Mouse (Mus musculus) embryonic fibroblast, embryonic 13.5 days (primary cell): ENCODE measurements at regions not wholly inside any gene's neighbourhood (a gene's known extent, or its start where the extent isn't known, plus 50 kb on each side); places are given as distances from the start of the nearest gene placed in this dataset.

Experiments
- H3K27ac ChIP-seq: 2 replicates; pipeline ENCODE4 v1.5.1; 2012; ENCODE audit warnings: low read length, control low read depth, inconsistent platforms; ENCODE audit not compliant: insufficient read depth
- H3K4me1 ChIP-seq: 2 replicates; pipeline ENCODE4 v1.6.1; 2011; ENCODE audit warnings: low read length; ENCODE audit not compliant: control insufficient read depth, insufficient read depth
- H3K4me3 ChIP-seq: 2 replicates; pipeline ENCODE4 v1.5.1; 2011; ENCODE audit warnings: mild to moderate bottlenecking, control low read depth, low read length; ENCODE audit not compliant: insufficient read depth
- CTCF ChIP-seq: IDR thresholded peaks from 2 replicates; pipeline ENCODE4 v1.5.1; 2011; ENCODE audit warnings: mild to moderate bottlenecking, control low read depth, low read length, moderate library complexity, borderline replicate concordance; ENCODE audit not compliant: insufficient read depth
- POLR2A ChIP-seq: IDR thresholded peaks from 2 replicates; pipeline ENCODE4 v1.6.1; 2011; ENCODE audit warnings: low read depth, mild to moderate bottlenecking, control low read depth, low read length, moderate library complexity

DNA sequence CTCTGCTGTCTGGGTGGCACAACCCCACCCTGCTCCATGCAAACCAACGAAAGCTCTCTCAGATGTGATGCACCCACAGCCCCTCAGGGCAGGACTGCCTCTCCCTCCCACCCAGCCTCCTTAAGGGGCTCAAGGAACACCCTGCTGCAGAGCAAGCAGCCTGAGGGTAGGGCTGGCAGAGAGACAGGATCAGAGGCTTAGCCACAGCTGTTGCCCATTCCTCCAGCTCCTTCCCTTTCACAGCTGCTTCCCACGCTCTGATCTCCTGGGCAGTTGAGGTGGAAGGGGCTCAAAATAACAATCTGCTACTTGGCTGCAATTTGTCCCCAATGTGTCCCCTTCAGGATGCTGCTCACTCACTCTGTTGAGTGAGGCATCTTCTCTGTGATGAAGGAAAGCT is 181.5 kb downstream of the Sh3bp4 start:
- H3K4me3 ChIP-seq: no peak overlapping the region
- TF ChIP-seq CTCF (no peak), POLR2A (no peak)
- H3K4me1 ChIP-seq: no peaks in the 10 kb centered on the region
- no peak overlapping the region for H3K27ac ChIP-seq

DNA sequence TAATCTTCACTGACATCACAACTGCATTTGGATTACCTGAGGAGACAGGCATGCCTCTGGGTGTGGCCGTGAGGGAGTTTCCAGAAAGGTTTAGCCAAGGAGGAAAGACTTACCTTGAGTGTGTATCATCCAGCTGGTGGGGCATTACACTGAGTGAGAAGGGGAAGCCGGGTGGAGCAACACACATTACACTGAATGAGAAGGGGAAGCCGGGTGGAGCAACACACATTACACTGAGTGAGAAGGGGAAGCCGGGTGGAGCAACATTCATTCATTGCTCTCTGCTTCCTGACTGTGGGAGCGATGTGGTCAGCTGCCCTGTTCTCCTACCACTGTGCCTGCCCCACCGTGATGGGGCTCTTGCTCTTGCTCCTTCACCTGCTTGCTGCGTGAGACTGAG is 182.3 kb downstream of the Sh3bp4 start:
- TF ChIP-seq POLR2A: no peak
- TF ChIP-seq CTCF: no peak

DNA sequence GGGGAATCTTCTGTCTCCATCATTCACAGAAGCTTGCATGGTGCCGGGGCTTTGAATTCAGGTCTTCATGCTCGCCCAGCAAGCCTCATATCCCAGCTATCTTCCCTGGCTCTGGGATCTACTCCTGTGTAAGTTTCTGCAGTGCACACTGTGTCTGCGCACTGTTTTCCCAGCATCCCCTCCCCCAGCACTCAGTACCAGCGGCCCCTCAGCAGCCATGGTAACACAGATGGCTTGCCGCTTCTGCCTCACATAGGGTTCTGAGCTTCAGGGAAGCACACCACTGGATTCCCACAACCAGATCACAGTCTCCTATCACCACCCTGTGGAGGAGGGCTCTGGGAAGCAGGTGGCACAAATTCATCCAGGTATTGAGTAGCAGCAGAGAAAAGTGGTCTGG is 187.7 kb downstream of the Sh3bp4 start:
- Histone ChIP-seq H3K27ac (no peak overlapping the region), H3K4me1 (no peaks in the 10 kb centered on the region), H3K4me3 (no peak overlapping the region)
- TF ChIP-seq CTCF: no peak

More for the DNA sequence above, 182.3 kb downstream of the Sh3bp4 start:
- Histone ChIP-seq H3K27ac (no peak overlapping the region), H3K4me1 (no peaks in the 10 kb centered on the region), H3K4me3 (no peak overlapping the region)

DNA sequence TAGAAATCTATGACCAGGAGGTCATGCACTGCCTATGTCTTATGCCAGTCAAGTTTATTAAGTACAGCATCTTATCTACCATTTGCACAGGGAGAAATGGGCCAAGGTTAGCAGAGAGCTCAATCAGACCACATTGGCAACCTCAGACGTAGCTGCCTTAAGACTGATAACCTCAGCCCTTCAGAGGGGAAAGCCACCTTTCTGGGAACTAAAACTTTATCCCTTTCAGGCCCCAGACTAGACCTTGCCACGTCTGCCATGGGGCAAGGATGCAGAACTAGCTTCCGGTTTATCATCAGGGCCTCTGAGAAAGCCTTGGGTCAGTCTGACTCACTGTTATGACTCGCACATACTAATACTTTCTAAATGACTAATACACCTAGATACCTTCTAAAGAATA is 188.8 kb upstream of the Agap1 start:
- no peak for TF ChIP-seq POLR2A
- TF ChIP-seq CTCF: no peak
- no peak overlapping the region for H3K27ac ChIP-seq

GRCm38 (mm10) chr1:89268806-89269205 is 185.8 kb upstream of the Agap1 start:
- H3K4me3 ChIP-seq: no peak overlapping the region
- 0 out of 2 replicates have a peak, but pooled peaks cover 2% of the 10 kb centered on the region for H3K4me1 ChIP-seq
- TF ChIP-seq POLR2A (no peak), CTCF (no peak)
- H3K27ac ChIP-seq: no peak overlapping the region

More for the DNA sequence above, 188.8 kb upstream of the Agap1 start:
- Histone ChIP-seq H3K4me1 (0 out of 2 replicates have a peak, but pooled peaks cover 2% of the 10 kb centered on the region), H3K4me3 (no peak overlapping the region)

DNA sequence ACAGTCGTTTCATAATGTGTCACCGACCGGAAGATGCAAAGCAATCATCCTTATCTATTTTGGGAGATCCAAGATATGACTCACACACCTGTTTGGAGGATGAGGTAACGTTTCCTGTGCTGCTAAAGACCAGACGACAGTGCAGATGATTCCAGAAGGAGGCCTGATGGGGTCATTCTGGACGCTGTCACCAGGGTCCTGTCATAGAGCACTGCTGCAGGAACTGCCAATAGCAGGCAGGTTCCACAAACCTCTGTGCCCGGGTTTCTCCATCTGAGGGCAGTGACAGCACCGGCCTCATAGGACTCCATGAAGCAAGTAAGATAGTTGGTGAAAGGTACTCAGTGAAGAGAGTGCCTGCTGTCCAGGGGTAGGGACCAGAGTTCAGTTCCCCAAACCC is 182.9 kb upstream of the Agap1 start:
- no peak overlapping the region for H3K27ac ChIP-seq

GRCm38 (mm10) chr1:89273021-89273420 is 181.6 kb upstream of the Agap1 start:
- H3K4me1 ChIP-seq: 0 out of 2 replicates have a peak, but pooled peaks cover 2% of the 10 kb centered on the region
- no peak for TF ChIP-seq CTCF
- no peak for TF ChIP-seq POLR2A

More for the DNA sequence above, 182.9 kb upstream of the Agap1 start:
- Histone ChIP-seq H3K4me3 (no peak overlapping the region), H3K4me1 (0 out of 2 replicates have a peak, but pooled peaks cover 2% of the 10 kb centered on the region)
- TF ChIP-seq CTCF (no peak), POLR2A (no peak)

GRCm38 (mm10) chr1:89273786-89274362 is 180.7 kb upstream of the Agap1 start:
- Histone ChIP-seq H3K4me3 (no peak overlapping the region), H3K27ac (no peak overlapping the region), H3K4me1 (no peaks in the 10 kb centered on the region)
- no peak for TF ChIP-seq POLR2A
- no peak for TF ChIP-seq CTCF

More at GRCm38 (mm10) chr1:89273021-89273420, 181.6 kb upstream of the Agap1 start:
- no peak overlapping the region for H3K27ac ChIP-seq
- H3K4me3 ChIP-seq: no peak overlapping the region

DNA sequence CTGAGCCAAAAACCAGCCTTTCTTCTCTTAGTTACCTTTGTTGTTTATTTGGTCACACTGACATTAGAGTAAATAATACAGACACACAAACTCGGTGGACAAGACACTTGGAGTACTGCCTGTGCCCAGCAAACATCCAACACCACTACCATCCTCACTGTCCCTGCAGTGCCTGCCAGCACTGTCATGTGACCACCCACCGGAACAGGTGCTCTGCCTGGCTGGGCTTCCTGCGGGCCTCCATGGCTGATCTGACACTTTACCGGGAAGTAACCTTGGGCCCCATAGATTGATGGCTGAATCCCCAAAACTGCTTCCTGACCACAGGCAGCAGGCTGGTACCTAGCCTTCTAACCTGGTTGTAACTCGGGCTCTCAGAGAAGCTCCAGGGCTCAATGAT is 175.2 kb upstream of the Agap1 start:
- Histone ChIP-seq H3K4me1 (no peaks in the 10 kb centered on the region), H3K4me3 (no peak overlapping the region), H3K27ac (no peak overlapping the region)
- no peak for TF ChIP-seq CTCF
- TF ChIP-seq POLR2A: no peak

DNA sequence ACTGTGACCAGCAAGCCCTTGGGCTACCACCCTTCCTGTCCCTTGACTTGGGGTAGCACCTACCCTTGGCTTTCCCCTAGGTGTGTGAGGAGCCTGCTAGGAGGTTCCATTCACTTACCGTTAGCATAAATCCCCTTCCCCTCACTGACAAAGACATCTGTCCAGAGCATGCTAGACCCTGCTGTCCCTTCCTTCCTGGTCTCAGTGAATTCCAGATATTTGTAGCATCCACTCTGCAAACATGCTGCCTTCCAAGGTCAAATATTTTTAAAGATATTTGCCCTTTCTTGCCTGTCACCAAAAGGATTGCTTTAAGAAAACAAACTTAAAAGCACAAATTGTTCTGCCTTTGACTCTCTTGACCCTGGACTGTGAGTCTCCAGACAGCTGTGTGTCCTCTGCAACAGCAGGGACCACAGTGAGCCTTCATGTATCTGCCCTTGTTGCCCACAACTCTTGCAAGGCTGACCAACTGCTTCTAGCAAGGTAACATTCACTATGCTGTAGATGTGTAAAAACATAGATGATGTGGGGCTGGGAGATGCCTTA is 173.4 kb upstream of the Agap1 start:
- Histone ChIP-seq H3K4me3 (no peak overlapping the region), H3K27ac (no peak overlapping the region), H3K4me1 (no peaks in the 10 kb centered on the region)
- TF ChIP-seq POLR2A: no peak
- no peak for TF ChIP-seq CTCF
